Mouse (Mus musculus): ENCODE measurements at regions not wholly inside any gene's neighbourhood (a gene's known extent, or its start where the extent isn't known, plus 50 kb on each side); places are given as distances from the start of the nearest gene placed in this dataset.
A peak's percentile ranks its signal among the peaks of the same experiment; 100 is the strongest.

DNA sequence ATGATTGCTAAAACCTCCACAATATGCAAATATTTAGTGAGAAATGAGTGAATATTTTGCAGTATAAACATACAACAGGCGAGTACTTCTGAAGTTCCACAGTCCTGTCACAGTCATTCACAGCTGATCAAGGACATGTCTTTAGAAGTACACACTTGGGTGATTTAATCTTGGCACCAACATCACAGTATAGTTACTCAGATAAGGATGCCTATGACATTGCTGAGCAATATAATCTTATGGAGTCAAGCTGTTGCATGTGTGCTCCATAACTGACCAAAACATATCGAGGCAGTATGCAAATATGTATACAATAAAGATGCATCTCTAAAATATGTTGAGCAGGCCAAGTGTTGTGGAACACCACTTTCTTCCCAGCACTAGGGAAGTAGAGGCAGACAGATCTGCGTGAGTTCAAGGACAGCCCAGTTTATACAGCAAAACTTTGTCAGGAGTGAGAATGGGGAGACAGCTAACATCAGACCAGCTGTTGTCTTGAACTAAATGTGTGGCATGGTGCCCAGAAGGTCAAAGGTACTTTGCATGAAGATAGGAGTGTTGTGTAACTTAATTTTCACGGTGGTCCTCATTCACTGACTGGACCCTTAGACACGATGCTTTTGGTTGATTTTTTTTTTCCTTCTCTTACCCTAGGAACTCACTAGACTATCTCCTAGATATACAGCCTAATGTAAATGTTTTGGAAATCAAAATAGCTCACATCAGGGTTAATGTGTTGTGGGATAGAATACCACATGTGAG lies 70.7 kb upstream of the Peli2 start:
- 55% methylated on average over 5 of the region's 5 CpGs for WGBS
- Histone ChIP-seq H3K4me1 (ENCODE audit: control insufficient read depth, insufficient read depth, low read length) (no peaks in the 10 kb centered on the region), H3K4me3 (replicated peaks; ENCODE audit: extremely low read depth, low read depth, low read length) (no peak overlapping the region)
- DNase-seq = no peak
- TF ChIP-seq POLR2A (IDR thresholded peaks at IDR 0.05; ENCODE audit: borderline replicate concordance, extremely low read depth, low read depth, low read length) = no peak
- TF ChIP-seq CTCF (IDR thresholded peaks at IDR 0.05; ENCODE audit: insufficient read depth, low read length) = no peak

DNA sequence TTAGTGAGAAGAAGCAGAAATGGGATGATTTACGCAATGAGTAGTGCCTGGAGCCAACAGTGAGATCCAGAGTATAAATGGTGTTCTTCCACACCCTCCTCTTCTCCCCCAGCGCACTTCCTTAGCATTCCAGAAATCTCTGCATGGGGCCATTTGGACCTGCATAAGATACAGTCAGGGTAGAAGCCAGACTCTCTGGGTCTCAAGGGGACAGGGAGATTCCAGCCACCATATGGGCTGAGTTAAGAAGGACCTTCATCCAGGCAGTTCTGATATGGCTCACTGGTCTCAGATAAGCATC lies 70.2 kb upstream of the Peli2 start:
- TF ChIP-seq POLR2A (IDR thresholded peaks at IDR 0.05; ENCODE audit: borderline replicate concordance, extremely low read depth, low read depth, low read length) (no peak), CTCF (IDR thresholded peaks at IDR 0.05; ENCODE audit: insufficient read depth, low read length) (no peak)
- no peak for DNase-seq
- H3K4me3 ChIP-seq (replicated peaks; ENCODE audit: extremely low read depth, low read depth, low read length) = no peak overlapping the region
- 72% methylated on average over 2 of the region's 2 CpGs for WGBS
- no peaks in the 10 kb centered on the region for H3K4me1 ChIP-seq (ENCODE audit: control insufficient read depth, insufficient read depth, low read length)

DNA sequence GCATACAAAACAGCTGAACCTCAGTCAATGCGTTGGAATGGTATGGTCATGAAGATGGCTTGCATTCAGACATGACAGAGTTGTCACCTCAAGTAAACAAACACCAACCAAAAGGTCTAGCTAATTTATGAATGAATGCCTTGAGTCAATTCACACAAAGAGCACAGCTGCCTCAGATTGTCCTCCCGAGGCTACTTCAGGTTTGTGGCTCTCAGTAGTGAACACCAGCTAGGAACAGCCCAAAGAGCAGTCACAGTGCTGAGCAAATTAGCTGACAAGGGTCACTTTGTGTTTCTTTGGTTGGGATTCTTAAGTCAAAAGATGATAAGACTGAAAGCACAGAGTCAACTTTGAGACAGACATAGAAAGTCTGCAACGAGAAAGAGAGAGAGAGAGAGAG lies 68.7 kb upstream of the Peli2 start:
- Histone ChIP-seq H3K4me3 (replicated peaks; ENCODE audit: extremely low read depth, low read depth, low read length) (no peak overlapping the region), H3K4me1 (ENCODE audit: control insufficient read depth, insufficient read depth, low read length) (no peaks in the 10 kb centered on the region)
- TF ChIP-seq POLR2A (IDR thresholded peaks at IDR 0.05; ENCODE audit: borderline replicate concordance, extremely low read depth, low read depth, low read length) (no peak), CTCF (IDR thresholded peaks at IDR 0.05; ENCODE audit: insufficient read depth, low read length) (no peak)
- 45% methylated on average over 3 of the region's 3 CpGs for WGBS
- no peak for DNase-seq

DNA sequence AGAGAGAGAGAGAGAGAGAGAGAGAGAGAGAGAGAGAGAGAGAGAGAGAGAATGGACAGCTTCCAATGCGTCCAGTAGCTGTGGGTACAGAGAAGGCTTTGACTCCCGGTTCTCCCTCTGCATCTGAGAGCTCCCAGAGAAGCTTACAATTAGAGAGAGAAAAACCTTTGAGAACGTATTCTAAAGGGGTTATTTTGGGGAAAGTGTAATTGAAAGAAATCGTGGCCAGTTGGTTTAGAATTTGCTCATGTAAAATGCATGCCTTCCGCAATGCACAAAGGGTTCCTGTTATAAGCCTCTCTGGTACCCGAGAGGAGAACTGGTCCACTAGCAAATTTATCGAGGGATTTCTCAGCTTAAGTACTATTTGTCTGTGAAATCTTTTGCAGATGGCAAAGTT lies 68.2 kb upstream of the Peli2 start:
- 71% methylated on average over 7 of the region's 7 CpGs for WGBS
- DNase-seq = no peak
- H3K4me3 ChIP-seq (replicated peaks; ENCODE audit: extremely low read depth, low read depth, low read length) = no peak overlapping the region

DNA sequence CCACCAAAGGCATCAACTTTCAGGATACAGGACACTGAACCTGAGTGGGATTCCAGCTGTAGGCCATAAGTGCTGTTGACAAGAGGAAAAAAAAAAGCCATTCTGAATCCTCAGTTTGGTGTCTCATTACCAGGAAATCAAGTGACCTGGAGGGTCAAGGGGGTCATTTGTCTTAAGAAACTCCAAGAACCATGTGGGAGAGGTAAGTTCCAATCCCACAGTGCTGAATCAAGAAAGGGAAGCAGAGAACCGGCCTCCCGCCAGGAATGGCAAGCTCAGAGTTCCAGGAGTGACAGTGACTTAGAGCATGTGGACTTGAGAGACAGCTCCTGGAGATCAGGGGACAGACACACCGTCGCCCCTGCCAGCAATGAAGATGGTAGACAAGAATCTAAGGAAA lies 67.5 kb upstream of the Peli2 start:
- DNase-seq = no peak
- H3K4me1 ChIP-seq (ENCODE audit: control insufficient read depth, insufficient read depth, low read length) = no peaks in the 10 kb centered on the region
- 65% methylated on average over 4 of the region's 4 CpGs for WGBS
- no peak overlapping the region for H3K4me3 ChIP-seq (replicated peaks; ENCODE audit: extremely low read depth, low read depth, low read length)
- TF ChIP-seq POLR2A (IDR thresholded peaks at IDR 0.05; ENCODE audit: borderline replicate concordance, extremely low read depth, low read depth, low read length) (no peak), CTCF (IDR thresholded peaks at IDR 0.05; ENCODE audit: insufficient read depth, low read length) (no peak)

More for the DNA sequence above, 68.2 kb upstream of the Peli2 start:
- H3K4me1 ChIP-seq (ENCODE audit: control insufficient read depth, insufficient read depth, low read length) = no peaks in the 10 kb centered on the region
- TF ChIP-seq POLR2A (IDR thresholded peaks at IDR 0.05; ENCODE audit: borderline replicate concordance, extremely low read depth, low read depth, low read length) (no peak), CTCF (IDR thresholded peaks at IDR 0.05; ENCODE audit: insufficient read depth, low read length) (no peak)

DNA sequence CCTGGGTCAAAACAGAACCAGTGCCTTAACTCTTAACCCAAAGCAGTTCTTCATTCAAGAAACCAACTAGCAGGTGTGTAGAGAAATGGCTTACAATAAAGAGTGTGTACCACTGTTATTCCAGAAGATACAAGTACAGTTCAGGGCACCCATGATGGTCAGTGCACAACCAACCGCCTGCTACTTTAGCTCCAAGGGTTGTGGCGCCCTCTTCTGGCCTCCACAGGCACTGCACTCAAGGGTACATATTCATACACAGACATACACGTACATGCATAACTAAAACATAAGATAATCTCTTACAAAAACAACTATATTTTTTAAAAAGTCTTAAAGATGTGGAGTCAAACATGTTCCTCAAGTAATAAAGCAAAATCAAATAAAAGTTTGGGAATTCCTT lies 65.9 kb upstream of the Peli2 start:
- 70% methylated on average over 3 of the region's 3 CpGs for WGBS
- H3K4me3 ChIP-seq (replicated peaks; ENCODE audit: extremely low read depth, low read depth, low read length) = no peak overlapping the region
- DNase-seq = no peak
- no peak for TF ChIP-seq POLR2A (IDR thresholded peaks at IDR 0.05; ENCODE audit: borderline replicate concordance, extremely low read depth, low read depth, low read length)
- TF ChIP-seq CTCF (IDR thresholded peaks at IDR 0.05; ENCODE audit: insufficient read depth, low read length) = 0 out of 2 replicates have a peak, but pooled peaks have one; percentile 19
- no peaks in the 10 kb centered on the region for H3K4me1 ChIP-seq (ENCODE audit: control insufficient read depth, insufficient read depth, low read length)

DNA sequence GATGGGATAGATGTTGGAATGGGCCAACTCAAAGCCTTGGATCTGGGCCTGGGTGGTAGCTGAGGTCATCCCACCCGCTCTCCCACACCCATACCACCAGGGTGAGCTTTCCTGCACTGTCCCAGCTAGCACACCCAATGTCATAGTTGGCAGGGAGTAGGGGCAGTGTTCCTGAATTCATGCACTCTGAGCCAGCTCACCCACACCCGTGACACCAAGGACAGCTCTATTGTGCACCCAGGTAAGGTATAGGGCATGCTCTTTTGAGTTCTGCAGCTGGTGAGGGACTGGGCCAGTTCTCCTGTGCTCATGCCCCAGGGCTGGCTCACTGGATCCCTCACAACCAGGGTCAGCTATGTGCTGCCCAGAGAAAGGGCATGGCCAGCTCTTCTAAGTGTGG lies 64.8 kb upstream of the Peli2 start:
- H3K4me3 ChIP-seq (replicated peaks; ENCODE audit: extremely low read depth, low read depth, low read length) = no peak overlapping the region
- TF ChIP-seq CTCF (IDR thresholded peaks at IDR 0.05; ENCODE audit: insufficient read depth, low read length) (no peak), POLR2A (IDR thresholded peaks at IDR 0.05; ENCODE audit: borderline replicate concordance, extremely low read depth, low read depth, low read length) (no peak)
- WGBS = 86% methylated on average over 2 of the region's 2 CpGs
- no peak for DNase-seq
- no peaks in the 10 kb centered on the region for H3K4me1 ChIP-seq (ENCODE audit: control insufficient read depth, insufficient read depth, low read length)

DNA sequence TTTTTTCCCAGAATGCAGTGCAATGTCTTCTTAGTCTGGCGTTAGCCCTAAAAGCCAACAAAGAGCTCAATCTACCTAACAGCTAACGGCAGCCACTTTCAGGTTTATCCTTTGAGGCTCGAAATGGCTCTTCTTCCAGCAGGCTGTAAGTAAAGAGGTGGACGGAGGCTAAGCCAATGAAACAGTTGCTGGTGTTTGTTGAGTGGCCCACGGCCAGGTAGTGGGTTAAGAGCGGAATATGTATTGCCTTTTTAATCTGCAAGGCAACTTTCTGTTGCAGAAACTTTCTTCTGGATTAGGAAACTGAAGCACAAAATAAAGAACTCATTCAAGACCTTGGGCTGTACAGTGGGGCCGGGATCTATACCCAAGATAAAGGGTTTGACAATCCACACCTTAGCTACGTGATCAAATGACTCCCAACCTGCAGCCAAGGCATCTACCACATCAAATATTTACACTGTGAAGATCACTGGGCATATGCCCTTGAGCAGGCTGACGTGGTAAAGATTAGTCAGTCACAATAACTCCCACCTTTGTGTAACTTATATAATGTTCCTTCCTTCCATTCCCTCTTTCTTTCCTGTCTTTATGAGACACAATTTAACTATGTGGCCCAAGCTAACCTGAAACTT lies 62.3 kb upstream of the Peli2 start:
- H3K4me3 ChIP-seq (replicated peaks; ENCODE audit: extremely low read depth, low read depth, low read length) = no peak overlapping the region

DNA sequence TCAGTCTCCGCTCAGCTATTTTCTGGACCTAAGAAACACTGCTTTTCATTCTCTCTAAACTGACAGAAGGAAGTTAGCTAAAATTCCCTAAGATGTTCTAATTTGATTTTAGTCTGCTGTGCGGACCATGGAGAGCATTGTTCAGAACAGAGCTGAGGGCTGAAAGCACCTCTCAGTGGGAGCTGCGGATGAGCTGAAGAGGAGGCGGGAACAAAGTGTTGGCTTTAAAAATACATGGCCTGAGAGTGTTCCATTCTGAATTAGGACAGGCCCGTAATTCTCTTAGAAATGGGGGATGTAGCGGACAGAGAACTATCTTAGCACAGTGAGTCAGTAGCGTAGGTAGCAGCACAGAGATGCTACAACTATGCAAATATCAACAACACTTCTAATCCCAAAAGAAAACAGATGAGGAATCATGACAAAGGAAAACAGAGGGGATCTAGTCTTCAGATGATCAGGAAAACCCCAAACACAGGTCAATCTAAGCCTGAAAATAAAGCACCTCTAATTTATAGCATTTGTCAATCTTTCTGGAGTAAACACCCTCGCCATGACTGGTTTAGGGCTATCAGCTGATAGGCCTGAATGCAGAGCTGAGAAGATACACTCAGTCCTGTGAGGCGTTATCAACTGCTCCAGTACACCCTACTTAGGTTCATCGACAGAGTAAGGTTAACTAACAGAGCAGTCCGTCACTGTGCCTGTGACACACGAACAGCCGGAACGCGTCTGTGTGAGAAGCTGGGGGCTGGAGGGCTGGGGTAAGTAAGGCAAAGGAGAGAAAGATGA lies 60.8 kb upstream of the Peli2 start:
- no peak for TF ChIP-seq POLR2A (IDR thresholded peaks at IDR 0.05; ENCODE audit: borderline replicate concordance, extremely low read depth, low read depth, low read length)
- TF ChIP-seq CTCF (IDR thresholded peaks at IDR 0.05; ENCODE audit: insufficient read depth, low read length) = no peak
- no peak overlapping the region for H3K4me3 ChIP-seq (replicated peaks; ENCODE audit: extremely low read depth, low read depth, low read length)
- H3K4me1 ChIP-seq (ENCODE audit: control insufficient read depth, insufficient read depth, low read length) = no peaks in the 10 kb centered on the region
- WGBS = 84% methylated on average over 15 of the region's 15 CpGs
- DNase-seq = no peak

More for the DNA sequence above, 62.3 kb upstream of the Peli2 start:
- H3K4me1 ChIP-seq (ENCODE audit: control insufficient read depth, insufficient read depth, low read length) = no peaks in the 10 kb centered on the region
- 64% methylated on average over 9 of the region's 9 CpGs for WGBS
- TF ChIP-seq CTCF (IDR thresholded peaks at IDR 0.05; ENCODE audit: insufficient read depth, low read length) = no peak
- no peak for DNase-seq

Measured in lung, adult 2 months (tissue).